Mouse (Mus musculus): ENCODE measurements around the gene Mdm4. TPM values are rescaled to one million over a fixed set of nuclear protein-coding genes. Genes with fewer than 3 reads are reported as not detected.
A peak's percentile ranks its signal among the peaks of the same experiment; 100 is the strongest.

Mdm4 gene
- total RNA-seq, 2 experiments from 2014 or later: 22.7 to 28.1 TPM

GRCm38 (mm10) chr1:132977402-132977801, 53.0 kb downstream of the Mdm4 start:
- intact Hi-C loops (cut with DNase I): no loop called here
- DNase-seq: no peak

- intact Hi-C loops (cut with DNase I): loop anchor here (1.0 kb wide), 1 partner anchor 211 kb away; no protein-coding TSS in a partner anchor
- peak in 1 of 2 experiments; percentile 29 for DNase-seq
These were observed 61.7 kb downstream of the Mdm4 start for GRCm38 (mm10) chr1:132968659-132969058.

GRCm38 (mm10) chr1:132964691-132965090, 65.7 kb downstream of the Mdm4 start:
- intact Hi-C loops (cut with DNase I): no loop called here
- DNase-seq: no peak

GRCm38 (mm10) chr1:132964106-132964505, 66.3 kb downstream of the Mdm4 start:
- no peak for DNase-seq
- intact Hi-C loops (cut with DNase I): no loop called here

- DNase-seq: no peak
- intact Hi-C loops (cut with DNase I): no loop called here
These were observed 68.6 kb downstream of the Mdm4 start for GRCm38 (mm10) chr1:132961751-132962150.

- intact Hi-C loops (cut with DNase I): no loop called here
- DNase-seq: no peak
These were observed 73.6 kb downstream of the Mdm4 start for GRCm38 (mm10) chr1:132956809-132957208.

- no peak for DNase-seq
- intact Hi-C loops (cut with DNase I): no loop called here
These were observed 82.5 kb downstream of the Mdm4 start for GRCm38 (mm10) chr1:132947811-132948210.

GRCm38 (mm10) chr1:132945826-132946225, 84.5 kb downstream of the Mdm4 start:
- DNase-seq: no peak
- intact Hi-C loops (cut with DNase I): no loop called here

- no peak for DNase-seq
- intact Hi-C loops (cut with DNase I): no loop called here
These were observed 91.4 kb downstream of the Mdm4 start for GRCm38 (mm10) chr1:132938975-132939374.

- intact Hi-C loops (cut with DNase I): no loop called here
- DNase-seq: no peak
These were observed 92.9 kb downstream of the Mdm4 start for GRCm38 (mm10) chr1:132937296-132938030.

GRCm38 (mm10) chr1:132934856-132935255, 95.5 kb downstream of the Mdm4 start:
- DNase-seq: no peak
- intact Hi-C loops (cut with DNase I): no loop called here

- intact Hi-C loops (cut with DNase I): no loop called here
- DNase-seq: no peak
These were observed 97.9 kb downstream of the Mdm4 start for GRCm38 (mm10) chr1:132932421-132932820.

GRCm38 (mm10) chr1:132930291-132930690, 100.1 kb downstream of the Mdm4 start:
- DNase-seq: no peak
- intact Hi-C loops (cut with DNase I): no loop called here

- no peak for DNase-seq
- intact Hi-C loops (cut with DNase I): no loop called here
These were observed 101.5 kb downstream of the Mdm4 start for GRCm38 (mm10) chr1:132928907-132929250.

- no peak for DNase-seq
- intact Hi-C loops (cut with DNase I): no loop called here
These were observed 102.1 kb downstream of the Mdm4 start for GRCm38 (mm10) chr1:132928032-132928906.

GRCm38 (mm10) chr1:132925270-132925669, 105.1 kb downstream of the Mdm4 start:
- intact Hi-C loops (cut with DNase I): no loop called here
- no peak for DNase-seq

- no peak for DNase-seq
- intact Hi-C loops (cut with DNase I): no loop called here
These were observed 108.1 kb downstream of the Mdm4 start for GRCm38 (mm10) chr1:132922257-132922656.

GRCm38 (mm10) chr1:132921071-132921470, 109.3 kb downstream of the Mdm4 start:
- no peak for DNase-seq
- intact Hi-C loops (cut with DNase I): no loop called here

GRCm38 (mm10) chr1:132919258-132919657, 111.1 kb downstream of the Mdm4 start:
- DNase-seq: no peak
- intact Hi-C loops (cut with DNase I): no loop called here

- intact Hi-C loops (cut with DNase I): no loop called here
- DNase-seq: no peak
These were observed 112.2 kb downstream of the Mdm4 start for GRCm38 (mm10) chr1:132918117-132918680.

- DNase-seq: no peak
- intact Hi-C loops (cut with DNase I): no loop called here
These were observed 112.8 kb downstream of the Mdm4 start for GRCm38 (mm10) chr1:132917554-132917953.

Measured in gastrocnemius, postnatal 36 days (tissue).